Mouse (Mus musculus): ENCODE measurements around the gene Olfr325.
"Not testable (repeated sequence)": the region's sequence is repeated elsewhere in the genome, so short reads cannot be mapped to it uniquely, and the experiment has no call there.

The Olfr325 gene

GRCm38 (mm10) chr11:58577430-58577829 is at the start of gene Olfr325:
Gene Olfr325 (plus strand): TSS chr11:58577730.
- no peak for DNase-seq (ENCODE audit: low spot score)

- DNase-seq (ENCODE audit: low spot score): not testable (repeated sequence)
Observed at GRCm38 (mm10) chr11:58534736-58535135, 42.8 kb upstream of the Olfr325 start, which contains the start of gene Olfr330. Gene Olfr330 (minus strand): TSS chr11:58534836.

- DNase-seq (ENCODE audit: low spot score): no peak
Observed at GRCm38 (mm10) chr11:58546322-58546721, 31.2 kb upstream of the Olfr325 start, which contains the start of gene Olfr329-ps. Gene Olfr329-ps (minus strand): TSS chr11:58546422.

GRCm38 (mm10) chr11:58555536-58555935 is 22.0 kb upstream of the Olfr325 start, which contains the start of gene Olfr328:
Gene Olfr328 (minus strand): TSS chr11:58555636.
- DNase-seq (ENCODE audit: low spot score): no peak

- DNase-seq (ENCODE audit: low spot score): no peak
Observed at GRCm38 (mm10) chr11:58570405-58570804, 7.1 kb upstream of the Olfr325 start, which contains the start of gene Olfr224. Gene Olfr224 (minus strand): TSS chr11:58570553.

GRCm38 (mm10) chr11:58578636-58579035 is 1.1 kb downstream of the Olfr325 start:
- DNase-seq (ENCODE audit: low spot score): no peak

- DNase-seq (ENCODE audit: low spot score): peak; percentile 81
Observed at GRCm38 (mm10) chr11:58587898-58588348, 10.4 kb downstream of the Olfr325 start.

- no peak for DNase-seq (ENCODE audit: low spot score)
Observed at GRCm38 (mm10) chr11:58588620-58589250, 11.2 kb downstream of the Olfr325 start.

GRCm38 (mm10) chr11:58594814-58595213 is 17.3 kb downstream of the Olfr325 start, which contains the start of gene Olfr324:
Gene Olfr324 (plus strand): TSS chr11:58595114.
- no peak for DNase-seq (ENCODE audit: low spot score)

- DNase-seq (ENCODE audit: low spot score): peak; percentile 40
Observed at GRCm38 (mm10) chr11:58597837-58598236, 20.3 kb downstream of the Olfr325 start.

- DNase-seq (ENCODE audit: low spot score): no peak
Observed at GRCm38 (mm10) chr11:58602062-58602461, 24.5 kb downstream of the Olfr325 start.

GRCm38 (mm10) chr11:58602800-58603560 is 25.4 kb downstream of the Olfr325 start:
- peak; percentile 10 for DNase-seq (ENCODE audit: low spot score)

- no peak for DNase-seq (ENCODE audit: low spot score)
Observed at GRCm38 (mm10) chr11:58604688-58605087, 27.2 kb downstream of the Olfr325 start.

- no peak for DNase-seq (ENCODE audit: low spot score)
Observed at GRCm38 (mm10) chr11:58605228-58605627, 27.7 kb downstream of the Olfr325 start.

- no peak for DNase-seq (ENCODE audit: low spot score)
Observed at GRCm38 (mm10) chr11:58606177-58606919, 28.8 kb downstream of the Olfr325 start.

GRCm38 (mm10) chr11:58607030-58607429 is 29.5 kb downstream of the Olfr325 start:
- DNase-seq (ENCODE audit: low spot score): no peak

- DNase-seq (ENCODE audit: low spot score): no peak
Observed at GRCm38 (mm10) chr11:58613359-58613758, 35.8 kb downstream of the Olfr325 start.

- DNase-seq (ENCODE audit: low spot score): no peak
Observed at GRCm38 (mm10) chr11:58614526-58614925, 37.0 kb downstream of the Olfr325 start.

- DNase-seq (ENCODE audit: low spot score): no peak
Observed at GRCm38 (mm10) chr11:58615975-58616374, 38.4 kb downstream of the Olfr325 start, which contains the start of gene 2210407C18Rik. Gene 2210407C18Rik (minus strand): TSS chr11:58616075.

- DNase-seq (ENCODE audit: low spot score): no peak
Observed at GRCm38 (mm10) chr11:58618369-58618768, 40.8 kb downstream of the Olfr325 start.

- DNase-seq (ENCODE audit: low spot score): no peak
Observed at GRCm38 (mm10) chr11:58618793-58619192, 41.3 kb downstream of the Olfr325 start.

GRCm38 (mm10) chr11:58626146-58626545 is 48.6 kb downstream of the Olfr325 start:
- DNase-seq (ENCODE audit: low spot score): no peak

All from c-Kit-positive CD71-positive TER-119-positive erythroid progenitor cells, embryonic 14.5 days (primary cell).